Mouse (Mus musculus) subcutaneous adipose tissue, adult 2 months (tissue): ENCODE data around the gene Nlrp5. TPM values are rescaled to one million over a fixed set of nuclear protein-coding genes. Genes with fewer than 3 reads are reported as not detected.

Source experiments
- polyA plus RNA-seq: library from polyadenylated mRNA; depleted of rRNA; stranded (reverse); fragments of >200 nt; gene quantifications from 2 replicates; pipeline ENCODE4 v1.2.3, GENCODE M21; 2012; ENCODE audit warnings: low replicate concordance; rRNA removed

The Nlrp5 gene
- not detected in 2 replicates for polyA plus RNA-seq

GRCm38 (mm10) chr7:23385589-23385988 lies at the start of gene Nlrp5:
Nlrp5 (plus strand) TSS chr7:23385889.

Other genes with a start within 250 kb of the Nlrp5 start
- gene Gm10662, start 241.4 kb upstream of the Nlrp5 start, polyA plus RNA-seq, result not detected in 2 replicates
- not detected in 2 replicates for gene Vmn1r165, start 168.6 kb upstream of the Nlrp5 start, polyA plus RNA-seq
- not detected in 2 replicates for gene Vmn1r166, start 134.2 kb upstream of the Nlrp5 start, polyA plus RNA-seq
- gene Gm6902, start 107.0 kb upstream of the Nlrp5 start, polyA plus RNA-seq, result not detected in 2 replicates
- not detected in 2 replicates for gene Nlrp4e, start 84.7 kb upstream of the Nlrp5 start, polyA plus RNA-seq
- gene Vmn1r167, start 121.3 kb downstream of the Nlrp5 start, polyA plus RNA-seq, result not detected in 2 replicates
- not detected in 2 replicates for gene Vmn1r168, start 153.8 kb downstream of the Nlrp5 start, polyA plus RNA-seq
- not detected in 2 replicates for gene Vmn1r169, start 189.6 kb downstream of the Nlrp5 start, polyA plus RNA-seq
- not detected in 2 replicates for gene Vmn1r170, start 220.3 kb downstream of the Nlrp5 start, polyA plus RNA-seq
- gene Vmn1r171, start 244.8 kb downstream of the Nlrp5 start, polyA plus RNA-seq, result not detected in 2 replicates